Mouse (Mus musculus) forebrain, embryonic 16.5 days (tissue): ENCODE measurements around the gene Ap2a2. TPM values are rescaled to one million over a fixed set of nuclear protein-coding genes. Genes with fewer than 3 reads are reported as not detected.

ENCODE experiments used
- ATAC-seq: fragments of 200-750 bp; cut with Nextera tagmentation; 2 replicates; pipeline ENCODE4 v1.8.0; 2017; ENCODE audit warnings: mild to moderate bottlenecking, moderate library complexity
- H3K27ac ChIP-seq: fragments of 300-500 bp; sonication (generic); 2 replicates; pipeline ENCODE4 v1.5.1; 2014; ENCODE audit warnings: low read length, control low read depth
- H3K27me3 ChIP-seq: fragments of 300-500 bp; sonication (generic); replicated peaks from 2 replicates; pipeline ENCODE4 v1.6.1; 2014; ENCODE audit warnings: low read length; ENCODE audit not compliant: control insufficient read depth, insufficient read depth
- H3K36me3 ChIP-seq: fragments of 300-500 bp; sonication (generic); 2 replicates; pipeline ENCODE4 v1.6.1; 2014; ENCODE audit not compliant: control insufficient read depth, insufficient read depth
- H3K4me1 ChIP-seq: fragments of 300-500 bp; sonication (generic); replicated peaks from 2 replicates; pipeline ENCODE4 v1.6.1; 2014; ENCODE audit warnings: low read length; ENCODE audit not compliant: control insufficient read depth, insufficient read depth
- H3K4me2 ChIP-seq: fragments of 300-500 bp; sonication (generic); 2 replicates; pipeline ENCODE4 v1.6.1; 2014; ENCODE audit warnings: mild to moderate bottlenecking, low read length, control low read depth
- H3K4me3 ChIP-seq: fragments of 300-500 bp; sonication (generic); replicated peaks from 2 replicates; pipeline ENCODE4 v1.5.1; 2014; ENCODE audit warnings: mild to moderate bottlenecking, low read length, control low read depth
- H3K9ac ChIP-seq: fragments of 300-500 bp; sonication (generic); replicated peaks from 2 replicates; pipeline ENCODE4 v1.6.1; 2014; ENCODE audit warnings: low read depth, low read length, control low read depth
- H3K9me3 ChIP-seq: fragments of 300-500 bp; sonication (generic); 2 replicates; pipeline ENCODE4 v1.6.1; 2016; ENCODE audit warnings: low read length; ENCODE audit not compliant: control insufficient read depth
- WGBS: fragments of 180-500 bp; shearing (Covaris S2); extraction: QIAGEN DNeasy Blood & Tissue Kit; methylation state at CpG from one replicate; pipeline ENCODE4 v1.1.7; 2014; 5-methylcytosine and 5-hydroxymethylcytosine counted together
- polyA plus RNA-seq: library from polyadenylated mRNA; unstranded; fragments of >200 nt; fragmentation: Nextera tagmentation; extraction: Ambion mirVana; gene quantifications from 2 replicates; pipeline ENCODE4 v1.2.1, GENCODE M21; 2015

The Ap2a2 gene
- 123 TPM in 2 replicates for polyA plus RNA-seq

DNA sequence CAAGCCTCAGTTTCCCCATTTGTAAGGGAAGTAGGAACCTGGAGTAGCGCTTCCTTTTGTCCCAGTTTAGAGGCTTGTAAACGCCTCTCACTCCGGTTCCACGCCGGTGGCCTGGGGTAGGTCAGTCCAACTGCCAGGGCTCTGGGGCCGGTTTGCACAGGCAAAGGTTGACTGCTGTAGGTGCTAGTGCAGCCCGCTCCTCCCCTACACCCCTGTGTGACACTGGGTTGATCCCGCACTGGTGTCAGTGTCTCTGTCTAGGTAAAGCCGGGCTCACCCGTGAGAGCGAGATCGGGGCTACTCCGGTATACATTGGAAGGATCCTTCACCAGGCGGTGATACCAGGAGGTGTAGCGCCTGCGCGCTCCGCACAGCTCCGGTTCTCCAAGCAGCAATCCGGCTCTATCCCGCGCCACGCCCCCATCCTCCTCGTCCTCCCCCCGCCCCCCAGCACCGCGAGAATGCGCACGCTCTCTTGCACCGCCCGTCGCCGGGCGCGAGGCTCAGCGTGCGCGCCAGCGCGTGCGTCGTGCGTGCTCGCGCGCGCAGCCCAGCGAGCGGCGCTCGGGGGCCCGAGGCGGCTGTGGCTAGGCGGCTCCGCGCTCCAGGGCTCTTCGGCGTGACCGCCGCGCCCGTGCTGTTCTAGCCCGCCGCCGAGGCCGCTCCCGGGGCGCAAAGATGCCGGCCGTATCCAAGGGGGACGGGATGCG, at the start of gene Ap2a2:
TSS of gene Ap2a2 (plus strand) at position 492 of the 710 bp plus-strand sequence.
- WGBS = under 1% methylated on average over 59 of the region's 72 CpGs
- no peaks in the 10 kb centered on the region for H3K27me3 ChIP-seq
- H3K9ac ChIP-seq = peak within 1 kb of the TSS; percentile 96
- no peaks in the 10 kb centered on the region for H3K36me3 ChIP-seq
- peaks cover 20% of the 10 kb centered on the region for H3K4me1 ChIP-seq
- no peaks in the 10 kb centered on the region for H3K9me3 ChIP-seq
- H3K27ac ChIP-seq = peak within 1 kb of the TSS; percentile 83
- peak; percentile 96 for ATAC-seq
- peak within 1 kb of the TSS; percentile 85 for H3K4me3 ChIP-seq
- H3K4me2 ChIP-seq = peak within 1 kb of the TSS; percentile 89

GRCm38 (mm10) chr7:141517638-141518037, 44.3 kb upstream of the Ap2a2 start:
- WGBS = 90% methylated on average over 4 of the region's 4 CpGs
- Histone ChIP-seq H3K4me3 (no peak overlapping the region), H3K4me2 (no peak overlapping the region), H3K36me3 (peaks cover 3% of the 10 kb centered on the region; the same call in 1 of the 2 replicates), H3K9ac (no peak overlapping the region), H3K27me3 (no peaks in the 10 kb centered on the region), H3K27ac (no peak overlapping the region), H3K4me1 (no peaks in the 10 kb centered on the region), H3K9me3 (no peaks in the 10 kb centered on the region)
- no peak for ATAC-seq

- H3K4me1 ChIP-seq = no peaks in the 10 kb centered on the region
- 85% methylated on average over 5 of the region's 5 CpGs for WGBS
- ATAC-seq = no peak
- H3K9me3 ChIP-seq = no peaks in the 10 kb centered on the region
- no peaks in the 10 kb centered on the region for H3K27me3 ChIP-seq
- no peak overlapping the region for H3K27ac ChIP-seq
- no peak overlapping the region for H3K4me2 ChIP-seq
- H3K9ac ChIP-seq = no peak overlapping the region
- H3K4me3 ChIP-seq = no peak overlapping the region
- H3K36me3 ChIP-seq = peaks cover 3% of the 10 kb centered on the region; the same call in 1 of the 2 replicates
These were observed 43.7 kb upstream of the Ap2a2 start for GRCm38 (mm10) chr7:141518296-141518695.

GRCm38 (mm10) chr7:141518926-141519325, 43.0 kb upstream of the Ap2a2 start:
- H3K27me3 ChIP-seq = no peaks in the 10 kb centered on the region
- H3K36me3 ChIP-seq = peaks cover 3% of the 10 kb centered on the region; the same call in 1 of the 2 replicates
- H3K4me2 ChIP-seq = no peak overlapping the region
- no peak for ATAC-seq
- H3K9ac ChIP-seq = no peak overlapping the region
- H3K4me3 ChIP-seq = no peak overlapping the region
- no peaks in the 10 kb centered on the region for H3K9me3 ChIP-seq
- 76% methylated on average over 3 of the region's 3 CpGs for WGBS
- H3K4me1 ChIP-seq = no peaks in the 10 kb centered on the region
- H3K27ac ChIP-seq = no peak overlapping the region

DNA sequence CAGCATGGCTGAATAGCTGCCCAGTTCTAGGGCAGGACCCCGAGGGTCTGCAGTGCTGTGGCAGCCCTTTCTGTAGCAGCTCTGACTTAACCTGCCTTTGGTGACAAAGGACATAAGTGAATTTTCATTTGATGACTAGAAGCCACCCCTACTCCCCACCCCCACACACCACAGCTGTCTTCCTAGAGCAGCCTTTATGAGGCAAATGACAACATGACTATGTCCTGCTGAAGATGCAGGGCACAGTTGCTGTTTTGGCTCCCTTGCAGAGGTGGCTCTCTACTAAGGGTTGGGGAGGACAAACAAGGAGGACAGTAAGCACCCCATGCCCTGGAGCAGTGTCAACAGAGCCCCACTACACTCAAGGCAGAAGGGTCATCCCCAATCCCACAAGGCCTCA, 42.2 kb upstream of the Ap2a2 start:
- Histone ChIP-seq H3K27me3 (no peaks in the 10 kb centered on the region), H3K36me3 (peaks cover 3% of the 10 kb centered on the region; the same call in 1 of the 2 replicates), H3K9ac (no peak overlapping the region), H3K4me1 (no peaks in the 10 kb centered on the region), H3K27ac (no peak overlapping the region), H3K4me2 (no peak overlapping the region), H3K9me3 (no peaks in the 10 kb centered on the region), H3K4me3 (no peak overlapping the region)
- no peak for ATAC-seq
- WGBS = 62% methylated on average over 1 of the region's 1 CpGs

- H3K4me2 ChIP-seq = no peak overlapping the region
These were observed 39.0 kb upstream of the Ap2a2 start for GRCm38 (mm10) chr7:141523007-141523406.

DNA sequence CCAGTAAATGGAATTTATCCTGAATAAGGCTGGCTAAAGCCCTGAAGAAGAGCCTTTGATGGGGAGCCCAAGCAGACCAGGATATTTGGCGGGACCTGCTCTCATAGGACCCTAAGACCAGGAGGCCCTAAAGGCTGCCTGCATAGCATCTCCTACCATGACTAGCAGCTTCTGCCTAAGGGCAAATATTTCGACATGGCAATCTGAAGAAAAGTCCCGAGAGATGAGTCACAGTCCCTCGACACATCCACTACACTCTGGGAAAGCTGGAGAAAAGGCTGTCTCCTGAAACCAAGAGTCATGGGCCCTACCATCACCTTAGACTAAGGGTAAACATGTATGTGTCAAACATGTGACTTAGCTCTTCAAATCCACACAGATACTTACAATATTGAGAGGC, 37.7 kb upstream of the Ap2a2 start:
- WGBS = 93% methylated on average over 4 of the region's 4 CpGs
- Histone ChIP-seq H3K9ac (no peak overlapping the region), H3K27ac (no peak overlapping the region), H3K9me3 (no peaks in the 10 kb centered on the region), H3K27me3 (no peaks in the 10 kb centered on the region), H3K36me3 (no peaks in the 10 kb centered on the region; the same call in 1 of the 2 replicates), H3K4me1 (no peaks in the 10 kb centered on the region; the same call in 1 of the 2 replicates), H3K4me3 (no peak overlapping the region), H3K4me2 (no peak overlapping the region)
- ATAC-seq = no peak

More at GRCm38 (mm10) chr7:141523007-141523406, 39.0 kb upstream of the Ap2a2 start:
- no peaks in the 10 kb centered on the region; the same call in 1 of the 2 replicates for H3K4me1 ChIP-seq
- H3K27me3 ChIP-seq = no peaks in the 10 kb centered on the region
- no peak for ATAC-seq
- WGBS = 44% methylated on average over 4 of the region's 4 CpGs
- no peaks in the 10 kb centered on the region for H3K36me3 ChIP-seq
- no peak overlapping the region for H3K4me3 ChIP-seq
- H3K9ac ChIP-seq = no peak overlapping the region
- H3K27ac ChIP-seq = no peak overlapping the region
- no peaks in the 10 kb centered on the region for H3K9me3 ChIP-seq

DNA sequence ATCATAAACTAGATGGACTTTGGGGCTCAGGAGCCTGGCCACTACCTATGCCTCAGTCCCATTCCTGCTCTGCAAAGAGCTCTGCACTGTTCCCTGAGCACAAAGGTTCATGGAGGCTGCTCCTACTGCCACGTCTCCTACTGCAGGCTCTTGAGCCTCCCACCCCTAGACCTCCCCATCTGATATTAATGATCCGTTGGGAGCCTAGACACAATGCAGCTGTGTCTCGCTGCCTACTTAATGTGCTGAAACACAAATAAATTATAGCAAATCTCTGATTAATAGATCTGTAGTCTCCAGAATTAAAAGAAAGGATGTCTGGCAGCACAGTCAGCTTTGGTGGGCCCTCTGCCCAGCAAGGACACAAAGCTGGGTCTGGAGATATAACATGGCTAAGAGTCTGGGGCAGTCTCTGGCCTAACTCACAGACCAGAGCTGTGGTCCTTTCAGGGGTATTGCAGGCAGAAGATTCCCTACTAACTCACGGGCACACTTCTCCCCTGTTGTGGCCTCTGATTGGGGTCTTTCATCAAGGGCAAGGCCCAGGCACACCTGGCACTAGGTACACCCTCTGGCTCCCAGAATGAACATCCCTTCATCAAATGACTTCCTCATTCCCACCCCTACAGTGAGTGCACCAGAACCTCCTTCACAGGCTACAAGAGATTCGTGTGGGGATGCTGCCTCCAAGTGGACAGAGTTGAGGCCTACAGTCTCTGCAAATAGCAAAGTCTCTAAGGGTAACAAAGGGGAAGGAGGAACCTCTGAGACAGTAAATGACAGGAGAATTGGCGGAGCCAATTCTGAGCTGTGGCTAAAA, 37.0 kb upstream of the Ap2a2 start:
- ATAC-seq = peak; percentile 95
- Histone ChIP-seq H3K9ac (no peak overlapping the region), H3K27me3 (no peaks in the 10 kb centered on the region), H3K4me3 (no peak overlapping the region), H3K4me1 (no peaks in the 10 kb centered on the region; the same call in 1 of the 2 replicates), H3K9me3 (no peaks in the 10 kb centered on the region), H3K27ac (peak overlapping the region; percentile 41), H3K4me2 (no peak overlapping the region), H3K36me3 (peaks cover 5% of the 10 kb centered on the region)
- 54% methylated on average over 6 of the region's 6 CpGs for WGBS

- Histone ChIP-seq H3K27me3 (no peaks in the 10 kb centered on the region), H3K36me3 (peaks cover 5% of the 10 kb centered on the region), H3K9ac (0 out of 2 replicates have a peak overlapping the region, but pooled peaks have one; percentile 37), H3K4me1 (no peaks in the 10 kb centered on the region; the same call in 1 of the 2 replicates), H3K9me3 (no peaks in the 10 kb centered on the region), H3K4me2 (no peak overlapping the region), H3K27ac (peak overlapping the region; percentile 41), H3K4me3 (no peak overlapping the region)
- ATAC-seq = peak; percentile 39; the same call in 1 of the 2 replicates
- WGBS = 92% methylated on average over 4 of the region's 4 CpGs
These were observed 36.4 kb upstream of the Ap2a2 start for GRCm38 (mm10) chr7:141525580-141525925.
